Mouse (Mus musculus): Measurements from ENCODE around the gene Gm10401. TPM values are rescaled to one million over a fixed set of nuclear protein-coding genes. Genes with fewer than 3 reads are reported as not detected.

The Gm10401 gene
- not detected in 2 replicates for total RNA-seq (2014; rRNA removed)
- 42.9 and 44.1 TPM in 2 replicates for polyA plus RNA-seq (2015; fragmentation: Nextera tagmentation; extraction: Ambion mirVana)

GRCm38 (mm10) chr5:115098195-115098594 is at the start of gene Gm10401:
Gm10401 (minus strand) TSS chr5:115098295.
- Histone ChIP-seq H3K9me3 (ENCODE audit: low read length) (no peaks in the 10 kb centered on the region), H3K4me1 (ENCODE audit: insufficient read depth, low read length) (no peaks in the 10 kb centered on the region), H3K9ac (replicated peaks; ENCODE audit: low read length, poor library complexity, severe bottlenecking) (no peak within 1 kb of the TSS), H3K4me3 (ENCODE audit: low read depth, low read length) (no peak within 1 kb of the TSS), H3K4me2 (ENCODE audit: low read depth, low read length, poor library complexity, severe bottlenecking) (no peak within 1 kb of the TSS), H3K27me3 (ENCODE audit: insufficient read depth, low read length) (no peaks in the 10 kb centered on the region), H3K36me3 (ENCODE audit: insufficient read depth, low read length) (peaks cover 43% of the 10 kb centered on the region), H3K27ac (ENCODE audit: low read depth, low read length) (no peak within 1 kb of the TSS)
- ATAC-seq (ENCODE audit: low FRiP score) (no peak), DNase-seq (ENCODE audit: low spot score) (no peak)
- TF ChIP-seq CTCF (IDR thresholded peaks at IDR 0.05), result no peak
- 97% methylated on average over 8 of the region's 8 CpGs for WGBS

DNA sequence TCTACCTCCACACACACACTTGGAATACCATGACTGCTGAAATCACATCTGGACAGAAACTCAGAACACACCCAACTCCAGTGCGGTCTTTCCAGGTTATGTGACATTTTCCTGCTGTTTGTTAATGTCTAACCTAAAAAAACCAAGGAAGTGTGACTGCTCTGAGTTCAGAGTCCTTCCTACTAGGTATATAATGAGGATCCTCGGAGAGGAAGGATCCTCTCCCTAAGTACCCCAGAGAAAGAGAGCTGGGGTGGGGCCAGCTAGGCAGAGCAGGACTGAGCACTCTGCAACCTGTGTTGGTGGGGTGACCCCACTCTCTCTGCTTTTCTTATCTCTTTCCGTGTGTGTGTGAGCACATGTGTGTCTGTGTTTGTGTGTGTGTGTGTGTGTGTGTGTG is 49.3 kb upstream of the Gm10401 start:
- Histone ChIP-seq H3K4me2 (ENCODE audit: low read depth, low read length, poor library complexity, severe bottlenecking) (no peak overlapping the region), H3K27ac (ENCODE audit: low read depth, low read length) (no peak overlapping the region), H3K9ac (replicated peaks; ENCODE audit: low read length, poor library complexity, severe bottlenecking) (no peak overlapping the region), H3K36me3 (ENCODE audit: insufficient read depth, low read length) (peaks cover 59% of the 10 kb centered on the region), H3K4me3 (ENCODE audit: low read depth, low read length) (no peak overlapping the region), H3K27me3 (ENCODE audit: insufficient read depth, low read length) (no peaks in the 10 kb centered on the region), H3K4me1 (ENCODE audit: insufficient read depth, low read length) (no peaks in the 10 kb centered on the region), H3K9me3 (ENCODE audit: low read length) (no peaks in the 10 kb centered on the region)
- no peak for ATAC-seq (ENCODE audit: low FRiP score)
- no peak for DNase-seq (ENCODE audit: low spot score)
- 99% methylated on average over 3 of the region's 3 CpGs for WGBS
- no peak for TF ChIP-seq CTCF (IDR thresholded peaks at IDR 0.05)

- Histone ChIP-seq H3K9me3 (ENCODE audit: low read length) (no peaks in the 10 kb centered on the region), H3K4me2 (ENCODE audit: low read depth, low read length, poor library complexity, severe bottlenecking) (no peak overlapping the region), H3K4me3 (ENCODE audit: low read depth, low read length) (no peak overlapping the region), H3K9ac (replicated peaks; ENCODE audit: low read length, poor library complexity, severe bottlenecking) (no peak overlapping the region), H3K27me3 (ENCODE audit: insufficient read depth, low read length) (no peaks in the 10 kb centered on the region), H3K27ac (ENCODE audit: low read depth, low read length) (no peak overlapping the region), H3K36me3 (ENCODE audit: insufficient read depth, low read length) (peaks cover 59% of the 10 kb centered on the region), H3K4me1 (ENCODE audit: insufficient read depth, low read length) (no peaks in the 10 kb centered on the region)
- ATAC-seq (ENCODE audit: low FRiP score), result no peak
- DNase-seq (ENCODE audit: low spot score), result no peak
- TF ChIP-seq CTCF (IDR thresholded peaks at IDR 0.05), result no peak
These were observed 48.6 kb upstream of the Gm10401 start for GRCm38 (mm10) chr5:115146747-115147130.

- TF ChIP-seq CTCF (IDR thresholded peaks at IDR 0.05), result no peak
- no peak for DNase-seq (ENCODE audit: low spot score)
- Histone ChIP-seq H3K27ac (ENCODE audit: low read depth, low read length) (no peak overlapping the region), H3K9me3 (ENCODE audit: low read length) (no peaks in the 10 kb centered on the region), H3K9ac (replicated peaks; ENCODE audit: low read length, poor library complexity, severe bottlenecking) (no peak overlapping the region), H3K4me1 (ENCODE audit: insufficient read depth, low read length) (no peaks in the 10 kb centered on the region), H3K4me2 (ENCODE audit: low read depth, low read length, poor library complexity, severe bottlenecking) (no peak overlapping the region), H3K4me3 (ENCODE audit: low read depth, low read length) (no peak overlapping the region), H3K36me3 (ENCODE audit: insufficient read depth, low read length) (peaks cover 59% of the 10 kb centered on the region), H3K27me3 (ENCODE audit: insufficient read depth, low read length) (no peaks in the 10 kb centered on the region)
- 88% methylated on average over 6 of the region's 6 CpGs for WGBS
- ATAC-seq (ENCODE audit: low FRiP score), result no peak
These were observed 48.1 kb upstream of the Gm10401 start for GRCm38 (mm10) chr5:115145976-115146746.

GRCm38 (mm10) chr5:115145253-115145968 is 47.3 kb upstream of the Gm10401 start:
- 80% methylated on average over 11 of the region's 11 CpGs for WGBS
- H3K36me3 ChIP-seq (ENCODE audit: insufficient read depth, low read length), result peaks cover 54% of the 10 kb centered on the region

DNA sequence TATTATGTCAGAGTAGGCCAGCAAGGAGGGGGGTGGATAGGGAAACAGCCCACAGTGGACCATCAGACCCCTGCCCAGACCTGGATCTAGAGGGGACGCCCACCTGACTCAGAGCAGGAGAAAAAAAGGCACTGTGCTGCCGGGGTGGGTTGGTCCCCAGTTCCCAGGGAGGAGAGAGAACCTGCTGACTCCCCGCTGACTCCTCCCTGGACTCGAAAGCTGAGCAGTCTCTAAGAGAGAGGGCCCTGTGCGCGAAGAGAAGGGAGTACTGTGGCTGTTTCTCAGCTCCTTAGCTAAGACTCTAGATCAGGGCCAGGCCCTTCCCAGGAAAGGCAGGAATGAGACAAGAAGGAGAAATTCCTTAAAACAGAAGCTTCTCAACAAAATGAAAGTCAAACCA is 46.4 kb upstream of the Gm10401 start:
- H3K4me2 ChIP-seq (ENCODE audit: low read depth, low read length, poor library complexity, severe bottlenecking), result no peak overlapping the region
- H3K27ac ChIP-seq (ENCODE audit: low read depth, low read length), result no peak overlapping the region
- WGBS, result 66% methylated on average over 6 of the region's 6 CpGs
- ATAC-seq (ENCODE audit: low FRiP score), result no peak
- no peaks in the 10 kb centered on the region for H3K4me1 ChIP-seq (ENCODE audit: insufficient read depth, low read length)
- no peak for TF ChIP-seq CTCF (IDR thresholded peaks at IDR 0.05)
- DNase-seq (ENCODE audit: low spot score), result no peak
- no peak overlapping the region for H3K4me3 ChIP-seq (ENCODE audit: low read depth, low read length)
- H3K9ac ChIP-seq (replicated peaks; ENCODE audit: low read length, poor library complexity, severe bottlenecking), result no peak overlapping the region; the same call in 1 of the 2 replicates
- H3K9me3 ChIP-seq (ENCODE audit: low read length), result no peaks in the 10 kb centered on the region
- no peaks in the 10 kb centered on the region for H3K27me3 ChIP-seq (ENCODE audit: insufficient read depth, low read length)
- peaks cover 44% of the 10 kb centered on the region for H3K36me3 ChIP-seq (ENCODE audit: insufficient read depth, low read length)

More at GRCm38 (mm10) chr5:115145253-115145968, 47.3 kb upstream of the Gm10401 start:
- Histone ChIP-seq H3K4me2 (ENCODE audit: low read depth, low read length, poor library complexity, severe bottlenecking) (no peak overlapping the region), H3K27me3 (ENCODE audit: insufficient read depth, low read length) (no peaks in the 10 kb centered on the region), H3K27ac (ENCODE audit: low read depth, low read length) (no peak overlapping the region), H3K9me3 (ENCODE audit: low read length) (no peaks in the 10 kb centered on the region), H3K4me1 (ENCODE audit: insufficient read depth, low read length) (no peaks in the 10 kb centered on the region), H3K9ac (replicated peaks; ENCODE audit: low read length, poor library complexity, severe bottlenecking) (no peak overlapping the region), H3K4me3 (ENCODE audit: low read depth, low read length) (no peak overlapping the region)
- DNase-seq (ENCODE audit: low spot score), result no peak
- TF ChIP-seq CTCF (IDR thresholded peaks at IDR 0.05), result no peak
- ATAC-seq (ENCODE audit: low FRiP score), result no peak

Data from midbrain, postnatal 0 days (tissue).